Mouse (Mus musculus) cortical plate, adult 2 months (tissue): ENCODE measurements at regions not wholly inside any gene's neighbourhood (a gene's known extent, or its start where the extent isn't known, plus 50 kb on each side); places are given as distances from the start of the nearest gene placed in this dataset.

ENCODE experiments used
- CTCF ChIP-seq: fragments of 200-500 bp; IDR thresholded peaks from 2 replicates; pipeline ENCODE4 v1.5.1; 2011; ENCODE audit warnings: mild to moderate bottlenecking, control low read depth, low read length; ENCODE audit not compliant: insufficient read depth; ENCODE audit errors: extremely low read depth
- POLR2A ChIP-seq: fragments of 200-500 bp; IDR thresholded peaks from 2 replicates; pipeline ENCODE4 v1.6.1; 2011; ENCODE audit warnings: mild to moderate bottlenecking, low read length, control low read depth; ENCODE audit not compliant: insufficient read depth; ENCODE audit errors: extremely low read depth

DNA sequence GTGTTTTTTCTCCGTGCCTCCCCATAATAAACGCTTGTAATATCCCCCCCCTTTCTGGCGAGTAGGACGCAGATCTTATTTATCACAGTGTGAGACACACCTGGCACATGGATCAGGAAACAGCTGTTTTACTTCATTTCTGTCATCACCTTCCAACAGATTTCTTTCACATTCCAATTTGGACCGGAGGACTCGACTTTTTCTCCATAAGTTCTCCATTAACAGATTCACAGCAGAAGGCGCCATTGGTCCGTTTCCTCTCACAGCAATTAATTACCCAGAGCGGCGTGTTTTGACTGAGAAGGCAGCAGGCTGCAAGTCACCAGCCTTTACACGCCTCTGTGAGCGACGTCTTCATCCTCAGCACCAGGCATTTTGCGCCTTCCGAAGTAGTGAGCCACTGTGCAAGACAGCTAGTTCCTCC, 258.1 kb upstream of the Nt5e start:
- no peak for TF ChIP-seq POLR2A
- no peak for TF ChIP-seq CTCF
